Mouse (Mus musculus) neural tube, embryonic 15.5 days (tissue): ENCODE data around the gene Serpina12. TPM values are rescaled to one million over a fixed set of nuclear protein-coding genes. Genes with fewer than 3 reads are reported as not detected.

Source experiments
- ATAC-seq: fragments of 200-750 bp; cut with Nextera tagmentation; 2 replicates; pipeline ENCODE4 v1.8.0; 2017; ENCODE audit warnings: mild to moderate bottlenecking, moderate TSS enrichment, moderate library complexity; ENCODE audit not compliant: low FRiP score
- H3K27ac ChIP-seq: fragments of 300-500 bp; sonication (generic); replicated peaks from 2 replicates; pipeline ENCODE4 v1.5.1; 2015; ENCODE audit warnings: mild to moderate bottlenecking, inconsistent platforms
- H3K27me3 ChIP-seq: fragments of 300-500 bp; sonication (generic); replicated peaks from 2 replicates; pipeline ENCODE4 v1.6.1; 2015; ENCODE audit warnings: inconsistent platforms
- H3K36me3 ChIP-seq: fragments of 300-500 bp; sonication (generic); 2 replicates; pipeline ENCODE4 v1.6.1; 2015; ENCODE audit warnings: inconsistent platforms
- H3K4me1 ChIP-seq: fragments of 300-500 bp; sonication (generic); 2 replicates; pipeline ENCODE4 v1.6.1; 2015; ENCODE audit warnings: inconsistent platforms
- H3K4me2 ChIP-seq: fragments of 300-500 bp; sonication (generic); 2 replicates; pipeline ENCODE4 v1.6.1; 2015; ENCODE audit warnings: inconsistent platforms, mild to moderate bottlenecking, moderate library complexity
- H3K4me3 ChIP-seq: fragments of 300-500 bp; sonication (generic); replicated peaks from 2 replicates; pipeline ENCODE4 v1.5.1; 2015; ENCODE audit warnings: mild to moderate bottlenecking, inconsistent platforms
- H3K9ac ChIP-seq: fragments of 300-500 bp; sonication (generic); replicated peaks from 2 replicates; pipeline ENCODE4 v1.6.1; 2015; ENCODE audit warnings: mild to moderate bottlenecking, inconsistent platforms
- H3K9me3 ChIP-seq: fragments of 300-500 bp; sonication (generic); replicated peaks from 2 replicates; pipeline ENCODE4 v1.6.1; 2016; ENCODE audit warnings: inconsistent platforms
- WGBS: fragments of 180-500 bp; shearing (Covaris S2); methylation state at CpG from one replicate; pipeline ENCODE4 v1.1.7; 2015; ENCODE audit warnings: mixed read lengths; 5-methylcytosine and 5-hydroxymethylcytosine counted together
- polyA plus RNA-seq: library from polyadenylated mRNA; unstranded; fragments of >200 nt; fragmentation: Nextera tagmentation; extraction: Ambion mirVana; gene quantifications from 2 replicates; pipeline ENCODE4 v1.2.1, GENCODE M21; 2015

Gene Serpina12
- polyA plus RNA-seq, 1 experiment from 2014 or later = not detected

- no peak overlapping the region for H3K4me3 ChIP-seq
- no peak for ATAC-seq
- H3K27me3 ChIP-seq = no peaks in the 10 kb centered on the region
- H3K36me3 ChIP-seq = no peaks in the 10 kb centered on the region
- H3K4me1 ChIP-seq = no peaks in the 10 kb centered on the region
- no peaks in the 10 kb centered on the region for H3K9me3 ChIP-seq
- no peak overlapping the region for H3K9ac ChIP-seq
- H3K27ac ChIP-seq = no peak overlapping the region
- H3K4me2 ChIP-seq = no peak overlapping the region
- 83% methylated on average over 7 of the region's 7 CpGs for WGBS
Observed at GRCm38 (mm10) chr12:103981646-103982360, 62.4 kb downstream of the Serpina12 start.

Other genes starting within 250 kb of the Serpina12 start
- gene Serpina1b, start 214.1 kb downstream of the Serpina12 start, polyA plus RNA-seq = 0.45 and 7.4 TPM in 2 replicates
- 0.13 and 3.6 TPM in 2 replicates for gene Serpina1a, start 180.9 kb downstream of the Serpina12 start, polyA plus RNA-seq
- 0.13 and 2.2 TPM in 2 replicates for gene Serpina1c, start 139.6 kb downstream of the Serpina12 start, polyA plus RNA-seq
- 0.24 and 0.32 TPM in 2 replicates for gene Serpina1e, start 85.5 kb downstream of the Serpina12 start, polyA plus RNA-seq
- not detected in 2 replicates for gene Serpina11, start 54.5 kb downstream of the Serpina12 start, polyA plus RNA-seq
- 0.73 TPM in 1 of 2 replicates, not detected in the other for gene Serpina9, start 30.7 kb downstream of the Serpina12 start, polyA plus RNA-seq
- not detected in 2 replicates for gene Serpina5, start 56.7 kb upstream of the Serpina12 start, polyA plus RNA-seq
- gene Serpina3a, start 68.3 kb upstream of the Serpina12 start, polyA plus RNA-seq = not detected in 2 replicates
- not detected in 2 replicates for gene Serpina3b, start 83.6 kb upstream of the Serpina12 start, polyA plus RNA-seq
- gene Serpina3c, start 109.4 kb upstream of the Serpina12 start, polyA plus RNA-seq = not detected in 2 replicates
- 0.10 and 0.40 TPM in 2 replicates for gene Serpina3f, start 170.1 kb upstream of the Serpina12 start, polyA plus RNA-seq
- gene Serpina3g, start 191.8 kb upstream of the Serpina12 start, polyA plus RNA-seq = 3.8 and 17.8 TPM in 2 replicates
- gene Serpina3i, start 218.7 kb upstream of the Serpina12 start, polyA plus RNA-seq = 0.23 and 4.6 TPM in 2 replicates